Mouse (Mus musculus) brown adipose tissue, adult 24 weeks (tissue): ENCODE measurements around the gene Evl. TPM values are rescaled to one million over a fixed set of nuclear protein-coding genes. Genes with fewer than 3 reads are reported as not detected.
A peak's percentile ranks its signal among the peaks of the same experiment; 100 is the strongest.
"Not testable (repeated sequence)": the region's sequence is repeated elsewhere in the genome, so short reads cannot be mapped to it uniquely, and the experiment has no call there.

Experiments used
- H3K27ac ChIP-seq: fragments of 200-500 bp; replicated peaks from 2 replicates; pipeline ENCODE4 v1.5.1; 2012; ENCODE audit warnings: low read depth, mild to moderate bottlenecking, low read length
- H3K4me1 ChIP-seq: fragments of 200-500 bp; 2 replicates; pipeline ENCODE4 v1.6.1; 2012; ENCODE audit warnings: low read length, mixed read lengths; ENCODE audit not compliant: control insufficient read depth, insufficient read depth, insufficient read length
- H3K4me3 ChIP-seq: fragments of 200-500 bp; 2 replicates; pipeline ENCODE4 v1.5.1; 2012; ENCODE audit warnings: low read depth, mild to moderate bottlenecking, low read length, moderate library complexity; ENCODE audit not compliant: insufficient read depth
- polyA plus RNA-seq: library from polyadenylated mRNA; stranded (reverse); fragments of >200 nt; gene quantifications from 2 replicates; pipeline ENCODE4 v1.2.4, GENCODE M21; 2012; ENCODE audit not compliant: missing spikeins, insufficient read depth, insufficient read length

Evl gene
- 4.5 and 5.0 TPM in 2 replicates for polyA plus RNA-seq

- Histone ChIP-seq H3K4me1 (peaks cover 13% of the 10 kb centered on the region), H3K27ac (peak within 1 kb of the TSS; percentile 79), H3K4me3 (peak within 1 kb of the TSS; percentile 87)
Observed at GRCm38 (mm10) chr12:108554120-108554841, at the start of gene Evl. Evl (plus strand) TSS chr12:108554720.

- H3K4me3 ChIP-seq, result no peak overlapping the region
- no peak overlapping the region for H3K27ac ChIP-seq
- H3K4me1 ChIP-seq, result no peaks in the 10 kb centered on the region
Observed at GRCm38 (mm10) chr12:108505846-108506245, 48.7 kb upstream of the Evl start.

GRCm38 (mm10) chr12:108507046-108507445, 47.5 kb upstream of the Evl start:
- H3K27ac ChIP-seq, H3K4me1 ChIP-seq, H3K4me3 ChIP-seq: not testable (repeated sequence)

- Histone ChIP-seq H3K27ac (no peak overlapping the region), H3K4me1 (no peaks in the 10 kb centered on the region), H3K4me3 (no peak overlapping the region)
Observed at GRCm38 (mm10) chr12:108510571-108510970, 43.9 kb upstream of the Evl start.

DNA sequence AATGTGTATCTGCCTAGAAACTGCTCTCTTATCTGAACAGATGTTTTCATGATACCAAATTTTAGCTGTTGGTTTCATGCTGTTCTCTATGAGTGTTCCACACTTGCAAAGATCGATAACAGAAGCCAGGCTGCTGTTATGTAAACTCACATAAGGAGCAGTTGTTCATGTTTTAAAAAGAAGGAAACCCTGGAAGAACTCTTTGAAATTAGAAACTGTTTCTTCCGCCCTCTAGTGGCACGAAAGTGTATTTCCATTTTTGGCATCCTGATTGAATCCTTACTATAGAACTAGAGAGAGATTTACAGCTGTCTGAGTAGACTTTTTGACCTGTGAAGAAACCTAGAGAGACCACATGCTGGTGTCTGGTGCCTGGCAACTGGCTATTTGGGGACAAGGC, 43.5 kb upstream of the Evl start:
- Histone ChIP-seq H3K4me3 (no peak overlapping the region), H3K27ac (no peak overlapping the region), H3K4me1 (no peaks in the 10 kb centered on the region)

DNA sequence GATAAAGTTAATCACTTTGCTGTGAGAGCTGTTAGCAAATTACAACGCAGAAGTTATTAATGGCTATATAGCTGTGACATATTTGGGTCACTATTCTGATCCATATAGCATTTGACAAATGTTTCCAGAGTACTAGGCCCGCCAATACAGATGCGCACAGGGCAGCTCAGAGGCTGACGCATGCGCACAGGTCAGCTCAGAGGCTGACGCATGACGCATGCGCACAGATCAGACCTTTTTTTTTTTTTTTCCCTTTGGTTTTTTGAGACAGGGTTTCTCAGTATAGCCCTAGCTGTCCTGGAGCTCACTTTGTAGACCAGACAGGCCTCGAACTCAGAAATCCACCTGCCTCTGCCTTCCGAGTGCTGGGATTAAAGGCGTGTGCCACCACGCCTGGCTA, 39.1 kb upstream of the Evl start:
- no peak overlapping the region for H3K4me3 ChIP-seq
- H3K27ac ChIP-seq, result no peak overlapping the region
- H3K4me1 ChIP-seq, result no peaks in the 10 kb centered on the region

DNA sequence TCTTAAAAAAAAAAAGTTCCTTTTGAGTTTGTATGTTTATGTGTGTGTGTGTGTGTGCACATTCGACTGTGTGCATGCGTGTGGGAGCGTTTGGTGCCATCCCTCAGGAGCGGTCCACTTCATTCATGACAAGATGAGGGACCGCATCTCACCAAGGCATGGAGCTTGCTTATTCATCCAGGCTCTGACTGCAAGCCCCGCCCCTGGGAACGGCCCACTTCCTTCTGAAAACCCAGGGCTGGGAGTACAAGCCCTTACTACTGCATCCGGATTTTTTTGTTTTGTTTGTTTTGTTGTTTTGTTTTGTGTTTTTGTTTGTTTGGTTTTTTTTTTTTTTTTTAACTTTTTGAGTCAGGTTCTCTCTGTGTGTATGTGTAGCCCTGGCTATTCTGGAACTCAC, 35.1 kb upstream of the Evl start:
- Histone ChIP-seq H3K27ac (no peak overlapping the region), H3K4me3 (no peak overlapping the region)

GRCm38 (mm10) chr12:108529214-108529613, 25.3 kb upstream of the Evl start:
- Histone ChIP-seq H3K4me1 (no peaks in the 10 kb centered on the region), H3K27ac (no peak overlapping the region), H3K4me3 (no peak overlapping the region)

More for the DNA sequence above, 35.1 kb upstream of the Evl start:
- no peaks in the 10 kb centered on the region for H3K4me1 ChIP-seq

DNA sequence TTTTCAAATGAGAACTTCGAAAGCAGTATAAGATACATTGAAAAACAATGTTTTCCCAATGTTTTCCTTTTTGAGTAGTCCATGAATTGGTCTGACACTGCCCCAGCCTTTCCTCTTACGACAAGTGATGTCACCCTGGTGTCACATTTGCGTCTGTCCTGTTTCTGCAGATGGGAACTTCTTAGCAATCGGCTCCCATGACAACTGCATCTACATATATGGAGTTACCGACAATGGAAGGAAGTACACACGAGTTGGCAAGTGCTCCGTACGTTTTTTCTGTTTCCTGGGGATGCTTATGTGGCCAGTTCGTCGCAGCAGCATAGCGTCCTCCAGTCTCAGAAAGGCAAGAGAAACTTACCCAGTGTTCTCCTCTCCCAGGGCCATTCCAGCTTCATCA, 20.0 kb upstream of the Evl start:
- H3K4me3 ChIP-seq, result no peak overlapping the region
- peaks cover 5% of the 10 kb centered on the region; the same call in 1 of the 2 replicates for H3K4me1 ChIP-seq
- peak overlapping the region; percentile 87 for H3K27ac ChIP-seq

DNA sequence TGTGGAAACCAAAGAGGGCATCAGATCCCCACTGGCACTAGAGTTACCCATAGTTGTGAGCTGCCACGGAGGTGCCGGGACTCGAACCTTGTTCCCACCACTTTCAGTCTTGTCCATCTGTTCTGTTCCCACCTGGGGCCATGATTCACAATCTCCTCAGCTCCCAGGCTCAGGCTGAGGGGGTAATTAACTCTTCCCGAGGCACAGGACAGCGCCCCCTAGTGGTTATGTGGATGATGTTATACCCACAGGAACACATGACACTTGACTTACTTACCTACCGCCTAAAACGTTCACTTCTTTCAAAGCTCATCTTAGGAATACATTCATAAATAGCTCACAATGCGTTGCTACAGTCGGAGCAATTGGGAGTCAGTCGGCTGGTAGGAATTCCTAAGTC, 18.1 kb upstream of the Evl start:
- H3K27ac ChIP-seq, result no peak overlapping the region

GRCm38 (mm10) chr12:108541088-108541487, 13.4 kb upstream of the Evl start:
- H3K27ac ChIP-seq, result no peak overlapping the region
- H3K4me3 ChIP-seq, result no peak overlapping the region
- H3K4me1 ChIP-seq, result no peaks in the 10 kb centered on the region

More for the DNA sequence above, 18.1 kb upstream of the Evl start:
- Histone ChIP-seq H3K4me1 (peaks cover 5% of the 10 kb centered on the region; the same call in 1 of the 2 replicates), H3K4me3 (no peak overlapping the region)

- Histone ChIP-seq H3K4me1 (0 out of 2 replicates have a peak, but pooled peaks cover 2% of the 10 kb centered on the region), H3K4me3 (no peak overlapping the region), H3K27ac (no peak overlapping the region)
Observed at GRCm38 (mm10) chr12:108546508-108547153, 7.9 kb upstream of the Evl start.

- Histone ChIP-seq H3K27ac (no peak overlapping the region), H3K4me3 (no peak overlapping the region), H3K4me1 (peaks cover 2% of the 10 kb centered on the region; the same call in 1 of the 2 replicates)
Observed at GRCm38 (mm10) chr12:108547251-108547875, 7.2 kb upstream of the Evl start.

- Histone ChIP-seq H3K27ac (no peak overlapping the region), H3K4me3 (no peak overlapping the region), H3K4me1 (peaks cover 14% of the 10 kb centered on the region)
Observed at GRCm38 (mm10) chr12:108551731-108552130, 2.8 kb upstream of the Evl start.

DNA sequence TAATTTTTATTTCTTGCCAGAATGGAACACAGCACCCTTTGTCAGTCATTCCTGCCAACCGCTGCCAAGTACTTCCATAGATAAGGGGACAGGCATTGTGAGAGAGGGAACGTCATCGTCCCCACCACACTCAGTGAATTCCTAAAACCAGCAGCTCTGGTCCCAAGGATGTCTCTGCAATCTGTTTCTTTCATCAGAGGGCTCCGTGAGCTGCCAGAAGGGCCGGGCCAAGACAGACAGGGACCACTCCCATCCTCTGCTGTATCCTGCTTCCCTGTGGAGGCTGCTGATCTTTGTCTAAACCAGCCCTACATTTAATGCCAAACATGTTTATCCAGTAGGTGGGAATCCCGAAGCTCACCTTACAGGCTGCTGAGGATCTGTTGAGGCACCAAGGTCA, 1.4 kb upstream of the Evl start:
- H3K4me3 ChIP-seq, result peak overlapping the region; percentile 23; the same call in 1 of the 2 replicates
- H3K4me1 ChIP-seq, result peaks cover 13% of the 10 kb centered on the region
- H3K27ac ChIP-seq, result peak overlapping the region; percentile 88
